Mouse (Mus musculus) cerebellum, adult 9-10 months (tissue): ENCODE data around the gene Gm13696.
"Not testable (repeated sequence)": the region's sequence is repeated elsewhere in the genome, so short reads cannot be mapped to it uniquely, and the experiment has no call there.

Experiments used
- DNase-seq: peaks from one replicate; pipeline ENCODE4 v3.0.0; 2022

Gm13696 gene

DNA sequence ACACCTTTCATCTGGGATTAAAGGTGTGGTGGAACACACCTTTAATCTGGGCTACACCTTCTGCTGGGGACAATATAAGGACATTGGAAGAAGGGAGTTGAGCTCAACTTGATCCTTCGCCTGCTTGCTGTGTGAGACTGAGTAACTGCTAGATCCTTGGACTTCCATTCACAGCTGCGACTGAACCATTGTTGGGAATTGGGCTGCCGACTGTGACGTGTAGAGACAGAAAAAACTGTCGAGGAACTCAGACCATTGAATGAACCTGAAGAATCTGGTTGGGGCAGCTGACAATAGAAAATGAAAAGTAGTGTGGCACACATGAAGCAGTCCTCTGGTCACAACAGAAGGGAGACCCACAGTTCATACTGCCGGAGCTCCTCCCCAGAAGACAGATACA is at the start of gene Gm13696:
Gm13696 (plus strand) TSS at position 301 of the 400 bp plus-strand sequence.
- DNase-seq: not testable (repeated sequence)

DNA sequence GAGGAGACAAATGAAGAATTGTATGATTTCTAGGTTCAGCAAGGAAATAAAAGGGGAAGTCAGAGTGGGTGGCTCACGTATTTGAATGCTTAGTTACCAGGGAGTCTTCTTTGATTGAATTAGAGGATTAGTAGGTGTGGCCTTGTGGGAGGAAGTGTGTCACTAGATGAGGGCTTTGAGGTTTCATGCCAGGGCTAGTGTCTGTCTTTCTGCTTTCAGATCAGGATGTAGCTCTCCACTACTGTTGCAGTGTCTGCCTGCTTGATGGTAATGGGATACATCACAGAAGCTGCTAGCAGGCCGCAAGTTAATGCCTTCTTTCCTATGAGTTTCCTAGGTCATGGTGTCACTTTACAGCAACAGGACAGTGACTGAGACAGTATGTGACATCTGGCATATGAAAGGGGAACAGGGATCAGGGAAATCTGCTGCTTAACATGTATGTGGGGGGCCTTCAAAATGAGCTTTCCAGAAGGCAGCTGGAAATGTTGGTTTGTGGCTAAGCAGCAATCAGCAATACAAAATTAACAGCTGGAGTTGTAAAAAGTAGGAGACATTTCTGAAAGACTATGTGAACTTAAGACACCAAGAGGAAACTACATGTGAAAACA is 43.3 kb upstream of the Gm13696 start:
- no peak for DNase-seq

DNA sequence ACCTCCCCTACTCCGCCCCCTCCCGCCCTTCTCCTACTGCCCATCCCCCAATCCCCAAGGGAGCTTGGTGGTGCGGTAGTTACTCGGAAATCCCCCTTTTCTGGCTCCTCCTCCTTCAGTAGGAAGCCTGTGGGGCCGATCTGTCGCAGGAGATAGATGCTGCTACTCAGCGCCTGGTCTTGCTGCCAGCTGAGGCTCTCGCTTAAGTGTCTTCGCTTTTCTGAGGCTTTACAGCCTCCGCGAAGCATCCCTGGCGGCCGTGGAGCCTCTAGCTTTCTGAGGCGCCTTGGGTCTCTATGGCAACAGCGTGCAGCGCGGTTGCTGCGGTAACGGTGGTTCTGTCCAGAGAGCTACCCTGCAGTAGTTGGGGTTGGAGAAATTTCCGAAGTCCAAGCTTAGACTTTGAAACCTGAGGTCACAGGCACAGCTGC is 32.0 kb upstream of the Gm13696 start, which contains the start of gene Zswim2:
Zswim2 (minus strand) TSS at position 298 of the 431 bp plus-strand sequence.
- peak; percentile 38 for DNase-seq

- DNase-seq: no peak
Observed at GRCm38 (mm10) chr2:83941378-83941777, 31.5 kb upstream of the Gm13696 start.

DNA sequence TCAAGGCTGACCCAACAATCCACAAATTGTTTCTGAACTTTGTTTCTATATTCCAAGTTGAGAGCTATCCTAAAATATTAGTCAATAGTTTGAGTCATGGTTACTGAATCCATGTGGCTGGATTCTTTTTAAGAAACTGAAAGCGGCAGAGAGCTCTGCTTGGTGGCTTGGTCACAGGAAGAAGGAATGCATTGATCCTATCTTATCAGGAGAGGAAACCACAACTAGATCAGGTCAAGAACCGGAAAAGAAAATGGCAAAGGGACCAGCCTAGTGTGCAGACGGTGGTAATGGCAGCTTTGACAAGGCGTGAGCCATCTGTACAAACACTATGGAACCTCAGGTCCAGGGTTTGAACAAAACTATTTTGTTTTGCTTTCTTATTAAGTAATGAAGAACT is 31.1 kb upstream of the Gm13696 start:
- DNase-seq: no peak

DNA sequence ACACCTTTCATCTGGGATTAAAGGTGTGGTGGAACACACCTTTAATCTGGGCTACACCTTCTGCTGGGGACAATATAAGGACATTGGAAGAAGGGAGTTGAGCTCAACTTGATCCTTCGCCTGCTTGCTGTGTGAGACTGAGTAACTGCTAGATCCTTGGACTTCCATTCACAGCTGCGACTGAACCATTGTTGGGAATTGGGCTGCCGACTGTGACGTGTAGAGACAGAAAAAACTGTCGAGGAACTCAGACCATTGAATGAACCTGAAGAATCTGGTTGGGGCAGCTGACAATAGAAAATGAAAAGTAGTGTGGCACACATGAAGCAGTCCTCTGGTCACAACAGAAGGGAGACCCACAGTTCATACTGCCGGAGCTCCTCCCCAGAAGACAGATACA is 17.5 kb upstream of the Gm13696 start, which contains the start of gene Gm13698:
Gm13698 (plus strand) TSS at position 301 of the 400 bp plus-strand sequence.
- not testable (repeated sequence) for DNase-seq

GRCm38 (mm10) chr2:83961203-83961602 is 11.7 kb upstream of the Gm13696 start, which contains the start of gene Gm13693:
TSS of gene Gm13693 (plus strand) at chr2:83961503.
- not testable (repeated sequence) for DNase-seq

GRCm38 (mm10) chr2:83967013-83967412 is 5.9 kb upstream of the Gm13696 start, which contains the start of gene Gm13695:
TSS of gene Gm13695 (plus strand) at chr2:83967313.
- DNase-seq: not testable (repeated sequence)

DNA sequence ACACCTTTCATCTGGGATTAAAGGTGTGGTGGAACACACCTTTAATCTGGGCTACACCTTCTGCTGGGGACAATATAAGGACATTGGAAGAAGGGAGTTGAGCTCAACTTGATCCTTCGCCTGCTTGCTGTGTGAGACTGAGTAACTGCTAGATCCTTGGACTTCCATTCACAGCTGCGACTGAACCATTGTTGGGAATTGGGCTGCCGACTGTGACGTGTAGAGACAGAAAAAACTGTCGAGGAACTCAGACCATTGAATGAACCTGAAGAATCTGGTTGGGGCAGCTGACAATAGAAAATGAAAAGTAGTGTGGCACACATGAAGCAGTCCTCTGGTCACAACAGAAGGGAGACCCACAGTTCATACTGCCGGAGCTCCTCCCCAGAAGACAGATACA is 5.7 kb downstream of the Gm13696 start, which contains the start of gene Gm13694:
Gm13694 (plus strand) TSS at position 301 of the 400 bp plus-strand sequence.
- not testable (repeated sequence) for DNase-seq

- DNase-seq: not testable (repeated sequence)
Observed at GRCm38 (mm10) chr2:83984443-83984842, 11.5 kb downstream of the Gm13696 start, which contains the start of gene Gm13697. TSS of gene Gm13697 (plus strand) at chr2:83984743.

GRCm38 (mm10) chr2:83990253-83990652 is 17.3 kb downstream of the Gm13696 start, which contains the start of gene Gm13691:
TSS of gene Gm13691 (plus strand) at chr2:83990553.
- DNase-seq: not testable (repeated sequence)

- DNase-seq: not testable (repeated sequence)
Observed at GRCm38 (mm10) chr2:83993639-83994255, 20.8 kb downstream of the Gm13696 start.

- DNase-seq: not testable (repeated sequence)
Observed at GRCm38 (mm10) chr2:83994526-83994925, 21.6 kb downstream of the Gm13696 start.

- DNase-seq: no peak
Observed at GRCm38 (mm10) chr2:84008913-84009312, 36.0 kb downstream of the Gm13696 start.

DNA sequence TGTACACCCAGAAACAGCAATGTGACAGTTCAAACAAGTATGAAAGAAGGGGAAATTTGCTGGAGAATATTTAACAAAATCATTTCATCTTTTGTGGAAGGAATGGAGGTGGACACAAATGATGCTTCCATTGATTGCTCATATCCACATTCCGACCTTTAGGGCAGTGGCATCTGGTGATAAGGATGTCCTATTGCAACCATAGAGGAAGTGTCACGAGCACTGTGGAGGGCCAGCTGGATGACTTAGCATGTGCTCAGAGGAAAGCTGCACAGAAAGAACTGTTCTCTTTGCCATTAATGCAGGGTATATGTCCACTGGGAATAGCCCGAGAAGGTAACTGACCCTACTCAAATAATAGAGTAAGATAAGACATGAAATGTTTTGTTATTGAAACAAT is 36.9 kb downstream of the Gm13696 start:
- DNase-seq: no peak

DNA sequence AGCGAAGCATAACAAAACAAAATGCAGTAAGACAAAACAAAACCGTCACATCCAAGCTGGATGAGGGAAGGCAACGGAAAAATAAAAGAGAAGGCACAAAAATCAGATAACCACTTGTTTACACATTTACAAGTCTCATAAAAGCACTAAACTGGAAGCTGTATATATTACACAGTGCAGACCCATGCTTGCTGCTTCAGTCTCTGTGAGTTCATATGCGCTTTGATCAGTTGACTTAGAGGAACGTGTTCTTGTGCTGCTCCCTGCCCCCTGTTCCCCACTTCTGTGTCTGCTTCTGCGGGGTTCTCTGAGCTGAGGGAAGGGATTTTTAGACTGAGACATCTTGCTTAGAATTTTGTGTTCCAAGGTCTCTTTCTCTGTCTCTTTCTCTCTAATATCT is 41.6 kb downstream of the Gm13696 start:
- no peak for DNase-seq

GRCm38 (mm10) chr2:84016291-84016690 is 43.4 kb downstream of the Gm13696 start:
- not testable (repeated sequence) for DNase-seq

GRCm38 (mm10) chr2:84018330-84018729 is 45.4 kb downstream of the Gm13696 start:
- no peak for DNase-seq

DNA sequence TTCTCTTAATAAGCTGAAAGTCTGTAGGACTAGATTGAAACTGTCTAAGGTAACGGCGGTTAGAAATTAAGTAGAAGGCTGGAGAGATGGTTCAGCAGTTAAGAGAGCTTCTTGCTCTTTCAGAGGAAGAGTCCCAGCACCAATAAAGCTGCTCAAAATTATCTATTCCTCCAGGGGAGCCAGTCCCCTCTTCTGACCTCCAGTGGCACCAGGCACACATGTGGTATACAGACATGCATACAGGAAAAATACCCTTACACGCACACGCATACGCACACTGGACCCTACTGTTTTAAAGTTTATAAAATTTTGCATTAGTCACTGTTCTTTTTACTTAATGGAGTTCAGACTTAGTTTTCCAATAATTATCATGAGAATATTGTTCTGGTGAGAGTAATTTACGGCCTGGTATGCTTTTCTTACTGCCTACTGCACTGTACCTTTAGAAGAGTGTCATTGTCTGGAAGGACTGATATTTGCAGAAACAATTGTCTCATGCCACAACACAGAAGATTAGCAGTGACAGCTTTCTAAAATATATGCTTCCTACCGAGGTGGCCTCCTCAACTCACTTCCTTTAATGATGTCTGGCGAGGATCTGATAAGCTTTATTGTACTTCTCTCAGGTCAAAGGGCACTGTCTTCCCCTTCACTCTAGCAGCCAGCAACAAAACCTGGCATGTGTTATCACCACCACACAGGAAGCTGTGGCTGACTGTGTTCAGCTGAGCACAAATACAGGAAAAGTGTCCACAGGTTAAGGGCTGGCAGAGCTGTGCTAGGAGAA is 46.8 kb downstream of the Gm13696 start:
- no peak for DNase-seq

- DNase-seq: no peak
Observed at GRCm38 (mm10) chr2:84021930-84022329, 49.0 kb downstream of the Gm13696 start.

- no peak for DNase-seq
Observed at GRCm38 (mm10) chr2:84022905-84023304, 50.0 kb downstream of the Gm13696 start.

DNA sequence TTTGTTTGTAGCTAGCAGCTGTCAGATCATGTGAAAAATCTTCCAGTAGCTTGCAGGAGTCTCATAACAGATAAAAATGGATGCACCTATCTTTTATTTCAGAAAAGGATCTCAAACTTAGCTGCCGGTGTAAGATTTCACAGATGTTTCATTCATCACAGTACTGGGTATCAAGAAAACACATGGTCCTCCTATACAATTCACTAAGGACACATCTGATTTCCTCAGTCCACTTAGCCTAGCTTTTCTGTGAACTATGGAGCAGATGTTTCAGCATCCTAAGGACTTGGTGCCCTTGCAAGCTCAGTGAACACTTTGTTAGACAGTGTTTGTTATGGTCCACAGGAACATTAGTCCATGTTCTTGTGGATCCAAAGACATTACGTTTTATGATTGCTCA is 50.4 kb downstream of the Gm13696 start:
- no peak for DNase-seq
